Mouse (Mus musculus) adrenal gland (tissue): Measurements from ENCODE around the gene Gm27029.

Experiments used
- intact Hi-C: fragments of 180-260 bp; cut with DNase I; formaldehyde crosslinking; loops from one replicate; pipeline ENCODE4 v1.15.1; 2025
- long read RNA-seq, 2 experiments: library from polyadenylated mRNA; unstranded; transcript quantifications; one replicate each; pipeline ENCODE4 v2.0.0; 2020; ENCODE audit warnings: borderline replicate concordance in 1 of 2; ENCODE audit not compliant: insufficient replicate concordance in 1 of 2

The Gm27029 gene
- long read RNA-seq, experiment 1: 0 reads
- long read RNA-seq, experiment 2, partial matches to known transcripts: 0 of 1 reads
- long read RNA-seq, experiment 2, other reads (novel, unspliced or antisense): 1 of 1 reads

- intact Hi-C loops: no loop called here
Measured at GRCm38 (mm10) chr11:101424105-101424851, at the start of gene Gm27029. Gene Gm27029, minus strand, starts transcription at chr11:101424796.

- intact Hi-C loops: loop anchor here (5.0 kb wide), 1 partner anchor 43 kb away; no protein-coding TSS in a partner anchor
Measured at GRCm38 (mm10) chr11:101474298-101474697, 49.7 kb upstream of the Gm27029 start.

GRCm38 (mm10) chr11:101473686-101474085 lies 49.1 kb upstream of the Gm27029 start:
- intact Hi-C loops: loop anchor here (5.0 kb wide), 1 partner anchor 44 kb away; no protein-coding TSS in a partner anchor

- intact Hi-C loops: loop anchor here (5.0 kb wide), 1 partner anchor 45 kb away; no protein-coding TSS in a partner anchor
Measured at GRCm38 (mm10) chr11:101472336-101472735, 47.7 kb upstream of the Gm27029 start.

GRCm38 (mm10) chr11:101471926-101472325 lies 47.3 kb upstream of the Gm27029 start:
- intact Hi-C loops: loop anchor here (5.0 kb wide), 1 partner anchor 45 kb away; no protein-coding TSS in a partner anchor

- intact Hi-C loops: loop anchor here (5.0 kb wide), 1 partner anchor 47 kb away; no protein-coding TSS in a partner anchor
Measured at GRCm38 (mm10) chr11:101470206-101470605, 45.6 kb upstream of the Gm27029 start.

GRCm38 (mm10) chr11:101469155-101469554 lies 44.6 kb upstream of the Gm27029 start:
- intact Hi-C loops: loop anchor here (5.0 kb wide), 1 partner anchor 78 kb away; no protein-coding TSS in a partner anchor

GRCm38 (mm10) chr11:101468731-101469130 lies 44.1 kb upstream of the Gm27029 start:
- intact Hi-C loops: loop anchor here (5.0 kb wide), 1 partner anchor 79 kb away; no protein-coding TSS in a partner anchor

- intact Hi-C loops: loop anchor here (5.0 kb wide), 1 partner anchor 79 kb away; no protein-coding TSS in a partner anchor
Measured at GRCm38 (mm10) chr11:101468263-101468688, 43.7 kb upstream of the Gm27029 start.

- intact Hi-C loops: loop anchor here (5.0 kb wide), 1 partner anchor 80 kb away; no protein-coding TSS in a partner anchor
Measured at GRCm38 (mm10) chr11:101467477-101468262, 43.1 kb upstream of the Gm27029 start.

GRCm38 (mm10) chr11:101466552-101466950 lies 42.0 kb upstream of the Gm27029 start:
- intact Hi-C loops: loop anchor here (5.0 kb wide), 1 partner anchor 81 kb away; no protein-coding TSS in a partner anchor

GRCm38 (mm10) chr11:101465869-101466551 lies 41.4 kb upstream of the Gm27029 start, which contains the start of gene Vat1:
Gene Vat1, minus strand, starts transcription at chr11:101466230.
- intact Hi-C loops: loop anchor here (5.0 kb wide), 1 partner anchor 81 kb away; no protein-coding TSS in a partner anchor

GRCm38 (mm10) chr11:101465101-101465868 lies 40.7 kb upstream of the Gm27029 start:
- intact Hi-C loops: loop anchor here (5.0 kb wide), 1 partner anchor 82 kb away; no protein-coding TSS in a partner anchor

- intact Hi-C loops: loop anchor here (5.0 kb wide), 1 partner anchor 83 kb away; no protein-coding TSS in a partner anchor
Measured at GRCm38 (mm10) chr11:101464211-101465100, 39.9 kb upstream of the Gm27029 start, which contains the start of gene Rnd2. Gene Rnd2, plus strand, starts transcription at chr11:101464999.

GRCm38 (mm10) chr11:101462583-101463440 lies 38.2 kb upstream of the Gm27029 start:
- intact Hi-C loops: no loop called here

GRCm38 (mm10) chr11:101462141-101462540 lies 37.5 kb upstream of the Gm27029 start:
- intact Hi-C loops: no loop called here

GRCm38 (mm10) chr11:101460321-101460720 lies 35.7 kb upstream of the Gm27029 start:
- intact Hi-C loops: no loop called here
